Mouse (Mus musculus) CH12F3 (cell line): ENCODE measurements around the gene Lrch1.

Experiments used
- in situ Hi-C: fragments of 300-500 bp; cut with MboI; formaldehyde crosslinking; loops from 2 replicates; pipeline ENCODE4 v1.14.3; 2020; ENCODE audit warnings: low sequenced_read_pairs

The Lrch1 gene

DNA sequence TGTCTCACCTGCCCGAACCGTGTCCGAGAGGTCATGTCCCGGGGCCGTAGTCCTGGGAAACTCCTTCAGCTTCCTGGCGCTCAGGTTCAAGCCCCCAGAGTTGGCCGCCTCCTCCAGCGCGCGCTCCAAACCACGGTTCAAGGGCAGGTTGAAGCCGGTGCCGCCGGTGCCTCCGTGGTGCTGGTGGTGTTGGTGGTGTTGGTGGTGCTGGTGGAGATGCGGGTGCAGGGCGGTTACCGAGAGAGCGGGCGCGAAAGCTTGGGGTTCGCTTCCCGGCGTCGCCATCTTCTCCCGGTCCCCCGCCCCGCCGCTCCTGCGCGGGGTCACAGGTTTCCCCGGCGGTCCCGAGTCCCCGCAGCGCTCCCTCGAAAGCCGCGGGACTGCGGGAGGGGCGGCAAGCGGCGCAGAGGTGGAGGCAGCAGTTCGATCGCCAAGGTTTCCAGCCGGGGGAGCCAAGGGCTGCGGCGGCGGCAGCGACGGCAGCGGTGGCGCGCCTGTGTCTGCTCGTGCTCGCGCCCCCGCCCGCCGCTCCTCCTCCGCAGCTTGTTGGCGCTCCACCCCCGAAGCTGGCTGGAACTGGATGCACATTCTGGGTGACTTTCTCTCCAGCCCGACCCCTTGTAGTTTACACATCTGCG, at the start of gene Lrch1:
TSS of gene Lrch1 (minus strand) at position 501 of the 638 bp plus-strand sequence.
- in situ Hi-C loops = no loop called here

DNA sequence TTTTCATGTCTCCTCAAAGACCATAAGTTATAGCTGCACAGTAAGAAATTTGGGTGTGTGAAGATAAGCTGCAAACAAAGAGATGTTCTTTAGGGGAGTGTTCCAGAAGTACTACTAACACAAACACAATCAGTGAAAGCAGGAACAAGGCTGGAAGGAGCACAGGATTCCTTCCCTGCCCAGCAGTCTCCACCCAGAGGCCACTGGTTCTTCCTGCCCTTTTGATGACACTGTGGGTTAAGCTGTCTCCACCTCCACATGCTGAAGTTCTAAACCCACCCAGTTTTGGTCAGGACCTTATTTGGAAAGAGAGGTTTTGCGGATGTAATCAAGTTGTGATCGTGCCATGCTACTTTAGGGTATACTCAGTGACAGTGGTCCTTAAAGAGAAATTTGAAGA, 49.4 kb upstream of the Lrch1 start:
- in situ Hi-C loops = no loop called here

DNA sequence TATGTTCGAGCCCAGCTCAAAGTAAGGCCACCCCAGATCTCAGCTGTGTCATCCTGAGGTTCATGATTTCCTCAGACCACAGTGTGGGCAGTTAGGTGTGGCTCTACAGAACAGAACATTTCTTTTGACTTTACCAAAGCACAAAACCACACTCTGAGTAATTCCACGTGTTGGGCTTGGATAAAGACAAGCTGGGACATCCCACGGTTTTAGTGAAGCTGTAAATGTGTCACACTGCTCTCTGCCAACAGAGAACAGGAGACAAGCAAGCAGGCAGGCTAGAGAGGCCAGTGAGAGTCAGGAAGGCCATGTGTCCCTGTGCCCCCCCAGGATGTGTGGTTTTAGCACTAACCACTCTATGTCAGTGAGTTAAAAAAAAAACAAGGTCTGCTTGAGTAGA, 48.9 kb upstream of the Lrch1 start:
- in situ Hi-C loops = no loop called here

DNA sequence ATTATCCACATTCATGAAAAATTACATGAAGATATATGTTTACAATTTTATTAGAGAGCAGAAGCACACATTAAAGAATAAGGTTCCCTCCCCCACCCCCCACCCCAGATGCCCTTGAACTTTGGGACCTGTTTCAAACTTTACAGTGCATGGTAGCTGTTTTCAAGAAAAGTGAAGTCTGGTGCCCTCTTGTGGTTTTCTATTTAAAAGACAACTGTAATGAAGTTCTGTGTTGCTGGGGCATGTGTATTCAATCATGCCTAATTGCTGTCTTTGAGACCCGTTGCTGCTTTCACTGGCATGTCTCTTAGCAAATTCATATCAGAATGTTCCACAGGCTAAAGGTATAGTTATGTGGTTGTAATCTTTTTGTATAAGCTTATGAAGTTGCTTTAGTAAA, 42.8 kb upstream of the Lrch1 start:
- in situ Hi-C loops = loop anchor here (5.0 kb wide), 1 partner anchor 243 kb away; no protein-coding TSS in a partner anchor

DNA sequence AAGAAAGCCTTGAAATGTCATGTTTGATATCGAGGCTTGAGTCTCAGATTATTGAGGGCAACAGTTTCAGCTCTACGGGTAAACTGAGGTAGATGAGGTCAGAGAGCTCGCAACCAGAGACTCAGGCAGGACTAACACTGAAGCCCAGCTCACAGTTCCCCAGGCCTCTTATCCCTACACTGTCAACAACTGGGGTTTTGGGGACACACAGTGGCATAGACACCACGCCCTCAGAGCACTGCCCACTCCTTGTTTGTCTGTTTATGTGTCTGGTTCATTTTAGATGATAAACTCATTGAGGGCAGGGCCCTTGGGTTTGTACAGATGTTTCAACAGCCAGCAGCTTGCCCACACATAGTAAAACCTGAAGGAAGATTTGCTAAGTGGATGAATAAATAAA, 42.2 kb upstream of the Lrch1 start:
- in situ Hi-C loops = loop anchor here (5.0 kb wide), 1 partner anchor 243 kb away; no protein-coding TSS in a partner anchor

DNA sequence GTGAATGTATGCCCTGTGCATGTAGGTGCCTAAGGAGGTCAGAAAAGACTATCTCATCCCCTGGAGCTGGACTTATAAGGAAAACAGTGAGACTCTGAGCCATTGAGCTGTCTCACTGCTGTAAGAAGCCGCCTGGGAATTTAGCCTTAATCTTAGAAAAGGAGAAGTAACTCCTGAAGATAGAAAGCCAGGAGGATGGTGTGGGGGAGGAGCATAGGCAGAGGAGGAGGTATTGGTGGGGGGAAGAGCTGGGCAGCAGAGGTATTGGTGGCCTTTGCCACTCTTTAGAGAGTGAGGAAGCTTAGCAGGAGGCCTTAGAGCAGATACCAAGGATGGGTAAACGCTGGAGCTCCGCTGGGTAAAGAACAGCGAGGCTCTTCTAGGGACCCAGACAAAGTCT, 41.6 kb upstream of the Lrch1 start:
- in situ Hi-C loops = no loop called here

DNA sequence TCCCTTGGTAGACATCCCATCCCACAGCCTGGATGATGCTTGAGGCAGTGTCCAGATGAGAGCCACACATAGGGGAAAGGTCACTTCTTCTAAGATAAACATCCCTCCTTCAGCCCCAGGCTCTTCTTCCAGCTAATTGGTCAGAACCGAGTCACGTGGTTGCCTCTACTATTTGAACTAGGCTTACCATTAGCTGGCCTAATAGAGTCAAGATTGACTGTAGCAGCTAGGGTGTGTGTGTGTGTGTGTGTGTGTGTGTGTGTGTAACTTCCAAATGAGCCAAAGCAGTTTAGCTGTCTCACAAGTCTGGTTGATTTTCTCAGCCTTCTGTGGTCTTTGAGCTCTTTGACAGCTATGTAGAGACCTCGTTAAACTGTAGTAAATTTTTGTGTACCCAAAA, 38.9 kb upstream of the Lrch1 start:
- in situ Hi-C loops = no loop called here

DNA sequence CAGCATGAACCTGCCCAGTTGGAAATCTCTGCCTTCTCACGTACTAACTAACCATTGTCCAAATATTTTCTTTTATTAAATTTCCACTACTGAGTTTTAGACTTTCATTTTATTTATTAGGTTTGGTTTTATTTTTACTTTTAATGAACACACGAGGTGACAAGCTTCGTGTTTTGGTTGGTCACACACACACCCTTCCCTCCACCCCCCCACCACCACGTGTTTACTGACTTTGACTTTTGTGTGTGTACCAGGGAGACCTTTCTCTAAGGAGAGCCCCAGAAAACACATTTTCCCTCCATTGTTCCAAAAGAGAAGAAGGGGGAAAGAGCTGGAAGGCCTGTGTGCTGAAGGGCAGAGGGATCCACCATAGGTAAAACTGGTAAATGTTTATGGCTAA, 38.0 kb upstream of the Lrch1 start:
- in situ Hi-C loops = no loop called here

DNA sequence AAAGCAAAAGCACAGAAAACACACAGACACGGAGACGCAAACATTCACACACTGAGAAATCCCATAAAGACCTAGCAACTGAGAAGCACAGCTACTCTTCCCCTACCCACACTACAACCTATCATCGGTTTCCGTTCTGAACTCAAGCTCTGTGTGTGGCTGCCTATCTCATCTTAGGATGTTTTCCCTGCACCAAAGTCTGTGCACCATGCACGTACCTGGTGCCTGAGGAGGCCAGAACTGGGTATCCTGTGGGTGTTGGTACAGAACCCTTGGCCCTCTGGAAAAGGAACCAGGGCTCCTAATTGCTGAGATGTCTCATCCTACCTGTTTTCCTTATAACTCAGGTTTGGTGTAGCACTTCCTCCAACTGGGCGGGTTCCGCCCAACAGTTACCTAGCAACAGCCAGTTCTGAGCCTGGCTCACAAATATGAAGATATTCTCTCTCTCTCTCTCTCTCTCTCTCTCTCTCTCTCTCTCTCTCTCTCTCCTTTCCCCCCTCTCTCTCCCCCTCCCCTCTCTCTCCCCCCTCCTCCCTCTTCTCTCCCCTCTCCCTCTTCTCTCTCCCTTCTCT, 37.2 kb upstream of the Lrch1 start:
- in situ Hi-C loops = no loop called here

DNA sequence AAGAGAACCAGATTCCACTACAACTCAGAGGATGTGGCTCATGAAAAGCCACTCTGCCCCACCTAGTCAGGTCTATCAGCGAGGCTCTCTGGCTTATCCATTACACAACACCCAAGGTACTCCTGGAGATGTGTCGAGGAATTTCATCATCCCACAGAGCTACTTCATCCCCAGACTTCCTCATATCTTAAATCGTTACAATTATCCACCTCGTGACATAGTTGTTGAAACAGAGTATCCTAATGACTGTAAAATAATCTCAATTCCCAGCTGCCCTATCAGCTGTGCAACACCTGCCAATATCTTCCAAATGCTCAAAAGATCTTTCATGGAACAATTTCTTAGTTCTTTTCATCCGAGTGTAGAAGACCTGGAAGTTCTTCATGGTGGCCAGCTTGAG, 35.4 kb upstream of the Lrch1 start:
- in situ Hi-C loops = no loop called here

DNA sequence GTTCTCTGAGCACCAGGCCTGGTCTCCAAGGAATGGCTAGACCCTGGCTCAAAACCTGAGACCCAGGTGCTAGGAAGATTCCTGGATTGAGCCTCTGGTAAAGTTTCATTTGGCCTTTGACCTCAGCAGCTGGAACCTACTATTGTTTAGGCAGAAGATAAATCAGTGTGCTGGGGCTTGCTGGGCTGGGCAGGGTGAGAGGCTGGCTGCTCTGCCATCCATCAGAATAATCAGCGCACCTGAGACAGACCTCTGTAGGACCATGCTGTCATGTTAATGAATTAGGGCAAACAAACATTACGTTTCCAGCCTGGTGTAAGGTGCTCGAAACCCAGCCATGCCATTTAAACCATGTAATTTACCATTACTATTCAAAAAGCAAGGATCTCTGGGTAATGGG, 33.3 kb upstream of the Lrch1 start:
- in situ Hi-C loops = no loop called here

DNA sequence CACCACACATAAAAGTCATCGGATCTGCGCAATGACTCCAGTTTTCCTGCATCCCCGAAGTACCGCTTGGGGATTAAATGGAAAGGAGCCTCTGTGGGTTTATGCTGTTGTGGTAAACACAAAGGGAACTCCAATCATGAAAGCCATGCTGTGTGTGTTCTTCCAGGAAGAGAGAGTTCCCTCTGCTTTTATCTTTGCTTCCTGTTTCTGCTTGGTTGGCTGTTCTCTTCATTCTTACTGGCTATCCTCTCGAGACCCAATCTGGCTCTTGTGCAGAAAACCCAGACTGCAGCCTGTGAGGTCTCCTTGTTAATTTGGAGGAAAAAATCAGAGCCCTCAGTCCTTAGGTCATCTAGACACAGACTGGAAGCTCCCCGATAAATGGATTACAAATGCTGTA, 29.3 kb upstream of the Lrch1 start:
- in situ Hi-C loops = no loop called here

DNA sequence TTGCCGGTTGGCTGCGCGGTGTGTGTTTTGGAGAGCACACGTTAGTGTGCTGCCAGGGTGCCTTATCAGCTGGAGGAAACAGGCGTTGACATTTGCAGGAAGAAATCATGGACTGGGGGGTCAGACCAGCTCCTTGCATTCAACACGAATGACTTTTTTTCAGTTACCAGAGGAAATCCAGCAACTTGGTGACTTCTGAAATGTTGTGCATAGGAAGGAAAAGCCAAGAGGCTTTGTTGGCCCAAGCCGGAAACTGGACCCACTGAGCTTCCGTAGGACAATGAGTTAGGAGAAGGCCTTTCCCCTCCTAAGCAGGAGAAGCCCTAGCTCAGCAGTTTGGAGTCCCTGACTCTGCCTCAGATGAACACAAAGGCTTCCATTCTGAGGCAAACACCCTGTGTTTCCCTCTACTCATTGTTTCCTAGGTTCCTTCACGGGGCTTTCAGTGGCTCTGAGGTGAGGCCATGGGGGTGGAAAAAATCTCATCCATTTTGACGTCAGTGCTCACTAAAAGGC, 26.5 kb upstream of the Lrch1 start:
- in situ Hi-C loops = no loop called here

DNA sequence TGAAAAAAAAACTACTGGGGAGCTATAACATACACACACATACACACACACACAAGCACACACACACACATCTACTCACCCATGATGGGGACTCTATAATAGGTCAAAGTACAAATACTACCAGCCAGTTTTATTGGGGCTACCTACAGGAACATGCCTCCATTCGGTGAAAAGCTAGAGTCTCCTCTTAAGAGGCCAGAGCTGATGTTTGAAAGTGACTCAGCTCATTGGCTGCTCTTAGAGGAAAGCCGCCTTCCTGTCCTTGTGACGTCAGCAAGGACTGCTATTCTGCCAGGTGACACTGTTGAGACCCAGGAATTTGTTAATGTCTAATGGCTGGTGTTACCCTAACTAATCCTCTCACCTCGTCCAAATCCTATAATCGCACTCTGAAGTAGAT, 25.0 kb upstream of the Lrch1 start:
- in situ Hi-C loops = no loop called here

DNA sequence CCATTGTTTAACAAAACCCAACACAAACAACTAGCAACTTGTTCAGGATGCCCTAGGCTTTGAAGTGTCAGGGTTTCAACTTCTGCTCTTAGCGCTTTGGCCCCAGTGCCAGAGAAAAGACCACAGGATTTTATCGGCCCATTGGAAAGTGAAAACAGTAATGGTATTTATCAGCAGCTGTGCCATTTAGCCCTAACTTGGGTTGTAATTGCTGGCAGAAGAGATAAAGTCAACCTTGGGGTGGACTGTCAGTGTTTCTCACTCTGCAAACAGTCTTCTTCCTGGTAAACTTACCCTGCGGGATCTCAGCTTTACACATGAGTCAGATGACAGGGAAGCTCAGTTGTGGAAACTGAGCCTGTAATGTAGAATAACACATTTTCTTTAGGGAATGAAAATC, 24.5 kb upstream of the Lrch1 start:
- in situ Hi-C loops = no loop called here

DNA sequence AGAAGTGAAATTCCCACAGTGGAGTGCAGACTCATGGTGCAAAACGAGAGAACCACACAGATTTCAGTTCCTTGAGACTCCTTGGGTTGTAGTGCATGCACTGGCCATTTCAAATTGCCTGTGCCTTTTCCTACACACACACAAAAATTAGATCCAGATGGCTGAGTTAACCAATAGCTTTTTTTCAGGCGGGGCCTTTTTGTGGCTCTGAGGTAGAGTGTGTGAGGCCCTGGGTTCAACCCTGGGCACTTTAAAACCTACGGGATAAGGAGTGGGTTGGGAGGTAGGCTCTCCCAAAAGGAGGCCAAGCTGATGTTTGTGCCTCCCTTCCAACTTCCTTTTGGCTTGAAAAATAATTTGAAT, 15.7 kb upstream of the Lrch1 start:
- in situ Hi-C loops = no loop called here

DNA sequence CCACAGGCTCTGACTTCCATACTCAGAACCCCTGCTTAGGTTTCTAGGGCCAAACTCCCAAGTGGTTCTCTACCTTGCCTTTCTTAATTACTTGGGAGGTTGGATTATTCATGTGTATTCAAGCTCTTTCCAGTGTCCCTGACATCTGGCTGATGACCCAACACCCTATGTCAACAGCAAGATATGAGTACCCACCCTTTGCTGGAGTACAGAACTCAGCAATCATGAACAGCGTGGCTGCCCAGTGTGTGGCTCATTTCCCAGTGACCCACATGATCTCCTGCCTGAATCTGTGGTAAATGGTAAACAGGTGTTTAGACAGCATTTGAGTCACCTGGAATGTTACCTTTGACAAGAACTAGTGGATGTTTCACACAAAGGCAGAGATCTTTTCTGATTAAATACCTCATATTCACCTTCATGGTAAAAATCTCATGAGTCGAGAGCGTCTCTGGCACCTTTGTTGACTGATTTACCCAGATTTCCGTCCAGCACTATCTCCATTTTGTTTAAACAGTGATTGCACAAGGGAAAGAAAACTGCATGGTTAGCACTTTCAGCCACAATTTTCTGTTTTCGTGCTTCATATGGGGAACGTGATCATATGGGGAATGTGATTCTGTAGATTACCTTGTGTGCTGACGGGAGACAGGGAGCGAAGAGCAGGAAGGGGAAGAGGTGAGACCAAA, 15.2 kb upstream of the Lrch1 start:
- in situ Hi-C loops = no loop called here

DNA sequence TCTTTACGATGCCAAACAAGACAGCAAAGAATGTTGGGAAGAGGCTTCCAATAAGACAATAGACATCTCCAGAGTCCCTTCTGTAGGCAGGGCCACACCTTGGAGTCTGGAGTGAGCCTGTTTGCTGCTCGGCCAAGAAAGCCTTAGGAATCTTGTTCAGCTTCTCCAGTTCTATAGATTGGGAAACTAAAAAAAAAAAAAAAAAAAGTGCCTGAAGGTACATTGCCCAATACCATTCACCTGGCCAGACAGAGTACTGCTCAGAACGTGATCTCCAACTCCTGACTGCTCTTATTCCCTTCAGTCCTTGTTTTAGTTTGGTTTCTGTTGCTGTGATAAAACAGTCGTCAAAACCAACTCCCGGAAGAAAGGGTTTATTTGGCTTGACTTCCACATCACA, 12.9 kb upstream of the Lrch1 start:
- in situ Hi-C loops = no loop called here

DNA sequence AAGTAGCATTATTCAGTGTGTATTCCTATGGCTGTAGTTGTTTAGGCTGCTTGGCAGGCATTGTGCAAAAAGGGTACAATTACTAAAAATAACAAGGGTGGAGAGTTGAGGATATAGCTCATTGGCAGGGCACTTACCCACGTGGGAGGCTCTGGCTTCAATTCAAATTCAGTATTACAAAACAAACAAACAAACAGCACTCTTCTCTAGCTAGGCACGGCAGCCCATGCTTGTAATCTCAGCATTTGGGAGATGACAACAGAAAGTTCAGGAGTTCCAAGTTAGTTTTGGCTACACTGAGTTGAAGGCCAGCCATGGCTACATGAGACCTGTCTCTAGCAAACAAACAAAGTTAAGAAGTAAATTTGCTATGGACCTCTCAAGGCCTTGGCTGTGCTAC, 9.0 kb upstream of the Lrch1 start:
- in situ Hi-C loops = no loop called here

DNA sequence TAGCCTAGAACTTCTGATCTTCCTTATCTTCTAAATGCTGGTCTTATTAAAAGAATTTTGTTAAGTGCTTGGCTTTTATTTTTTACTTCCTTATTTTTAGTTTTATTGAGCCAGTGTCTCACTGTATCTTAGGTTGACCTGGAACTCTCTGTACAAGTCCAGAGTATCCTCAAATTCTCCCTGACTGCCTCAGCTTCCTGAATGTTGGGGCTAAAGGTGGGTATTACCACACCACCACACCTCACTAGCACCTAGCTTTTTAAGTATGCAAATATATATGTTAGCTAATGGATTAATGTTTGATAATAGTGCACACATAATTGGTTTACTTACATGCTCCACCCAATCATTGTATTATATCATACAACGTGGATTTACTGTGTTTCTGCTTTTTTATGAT, 8.6 kb upstream of the Lrch1 start:
- in situ Hi-C loops = no loop called here

DNA sequence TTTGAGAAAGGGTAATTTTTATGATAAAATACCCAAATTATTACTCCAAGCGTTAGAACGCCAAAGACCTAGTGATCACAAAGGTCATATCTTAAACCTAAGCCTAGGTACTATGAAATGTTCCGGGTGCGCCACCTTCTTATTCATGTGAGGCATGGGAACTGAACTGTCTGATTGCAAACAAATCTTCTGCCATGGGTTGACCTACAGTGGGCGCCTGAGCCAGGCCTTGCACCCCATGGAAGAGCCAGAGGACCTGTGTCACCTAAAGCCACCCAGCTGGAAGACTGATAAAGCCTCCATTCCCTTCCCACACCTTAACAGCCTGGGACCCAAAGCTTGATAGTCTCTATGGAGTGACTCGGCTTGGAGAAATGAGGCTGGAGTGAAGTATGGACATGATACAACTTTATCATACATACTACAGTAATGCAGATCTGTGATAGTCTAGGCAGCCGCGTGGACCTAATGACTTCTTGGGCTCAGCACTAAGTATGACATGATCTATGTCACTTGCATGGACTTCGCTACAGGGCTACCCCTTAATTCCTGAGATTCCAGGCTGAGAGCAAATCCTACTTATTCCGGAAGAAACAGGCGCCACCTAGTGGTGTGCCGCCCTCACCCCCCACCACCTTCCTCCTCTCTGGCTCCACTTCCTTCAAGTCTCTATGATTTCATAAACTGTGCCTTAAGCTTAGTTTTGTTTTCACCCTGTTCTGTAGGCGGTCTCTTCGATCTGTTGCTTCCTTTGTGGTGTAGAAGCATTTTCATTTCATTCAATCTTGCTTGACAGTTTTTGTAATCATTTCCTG, 957 bp upstream of the Lrch1 start:
- in situ Hi-C loops = no loop called here

DNA sequence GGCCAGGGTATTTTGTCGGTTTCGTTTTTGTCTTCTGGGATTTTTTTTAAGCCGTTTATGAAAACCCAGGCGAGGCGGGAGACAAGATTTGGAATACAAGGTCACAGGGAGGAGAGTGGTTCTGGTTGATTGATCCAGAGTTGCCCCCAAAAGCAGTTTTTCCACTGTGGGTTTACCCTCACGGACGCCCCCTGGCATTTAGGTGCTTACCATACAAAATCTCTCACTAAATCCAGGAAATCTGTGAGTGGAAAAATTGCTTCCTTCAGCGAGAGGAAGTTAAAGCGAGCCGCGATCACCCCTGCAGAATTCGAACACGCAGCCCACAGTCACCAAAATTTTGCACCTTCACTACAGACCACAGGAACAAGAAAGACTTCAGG, 329 bp upstream of the Lrch1 start:
- in situ Hi-C loops = no loop called here
